Mouse (Mus musculus) liver, adult 2 months (tissue): ENCODE results near the gene Tmem221.
"Not testable (repeated sequence)": the region's sequence is repeated elsewhere in the genome, so short reads cannot be mapped to it uniquely, and the experiment has no call there.

ENCODE experiments used
- CTCF ChIP-seq: fragments of 200-500 bp; IDR thresholded peaks from 2 replicates; pipeline ENCODE4 v1.5.1; 2011; ENCODE audit warnings: low read depth, low read length, control low read depth
- POLR2A ChIP-seq: fragments of 200-500 bp; IDR thresholded peaks from 2 replicates; pipeline ENCODE4 v1.6.1; 2011; ENCODE audit warnings: low read length, control low read depth; ENCODE audit not compliant: insufficient read depth; ENCODE audit errors: extremely low read depth

GRCm38 (mm10) chr8:71530735-71531467, 27.8 kb downstream of the Tmem221 start:
- peak; percentile 40 for TF ChIP-seq CTCF
- TF ChIP-seq POLR2A, result not testable (repeated sequence)
